Comparison of ENCODE assay signal across 8 mouse cellular contexts in the genomic region with DNA sequence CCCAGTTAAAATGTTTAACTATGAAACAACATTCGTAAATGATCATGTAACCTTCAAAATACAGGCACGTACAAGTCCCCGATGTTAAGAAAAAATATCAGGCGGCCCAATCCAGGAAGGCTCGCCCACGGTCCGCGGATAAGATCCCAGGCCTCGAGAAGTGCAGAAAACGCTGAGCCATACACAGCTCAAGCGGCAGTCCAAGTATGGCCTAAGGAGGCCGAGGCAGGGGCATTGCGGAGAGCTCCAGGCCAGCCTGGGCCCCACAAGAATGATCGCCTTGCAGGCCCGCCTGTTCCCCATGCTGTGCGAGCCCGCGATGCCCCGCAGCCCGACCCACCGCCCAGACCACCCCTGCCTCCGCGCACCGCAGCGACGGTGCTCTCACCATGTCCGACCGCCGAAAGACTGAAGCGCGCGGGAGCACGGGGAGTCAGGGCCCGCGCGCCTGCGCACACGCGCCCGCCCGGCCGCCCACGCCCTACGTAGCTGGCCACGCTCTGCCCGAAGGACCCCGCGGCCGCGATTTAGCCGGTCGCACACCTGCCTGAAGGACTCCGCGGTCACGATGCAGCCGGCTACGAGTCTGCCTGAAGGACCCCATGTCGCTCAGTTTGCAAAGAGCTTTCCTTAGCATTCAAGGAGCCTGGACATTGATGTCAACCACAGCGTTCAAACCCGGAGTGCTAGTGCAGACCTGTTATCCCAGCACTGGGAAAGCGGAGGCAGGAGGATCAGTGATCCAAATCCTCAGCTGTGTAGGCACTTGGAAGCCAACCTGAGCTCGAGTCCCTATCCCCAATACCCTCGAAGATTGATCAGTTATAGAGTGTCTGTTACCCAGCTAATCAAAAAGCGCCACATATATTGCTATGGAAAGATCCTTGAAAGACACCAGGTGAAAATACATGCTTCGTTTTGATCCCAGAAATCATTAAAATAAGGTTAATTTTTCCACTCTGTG. TPM values are rescaled to one million over a fixed set of nuclear protein-coding genes. Genes with fewer than 3 reads are reported as not detected.
DNase-seq lines count a peak whose midpoint lies in the region; ATAC-seq and TF ChIP-seq lines count a peak whose summit lies in the region.

A gene (minus strand): TSS at position 464 of the 964 bp plus-strand sequence.

- intact Hi-C loops in heart, postnatal 10 days (cut with DNase I): loop anchor here (2.0 kb wide), 1 partner anchor 30 kb away; no protein-coding TSS in a partner anchor

- peak in 1 of 2 experiments; percentile 32; a peak in 1 of 4 replicates for TF ChIP-seq CTCF in CH12.LX (conservative IDR thresholded peaks at IDR 0.05 in 1 of 2, IDR thresholded peaks at IDR 0.05 in 1 of 2; ENCODE audit: low read depth in 2 of 2, low read length in 2 of 2)
- no peak for TF ChIP-seq CTCF in liver, postnatal 0 days (IDR thresholded peaks at IDR 0.05; ENCODE audit: low read depth)

- peak within 1 kb of the TSS; percentile 74 for H3K27ac ChIP-seq in CH12.LX (ENCODE audit: insufficient read depth, low read depth)
- H3K27ac ChIP-seq in forebrain, embryonic 13.5 days: peak within 1 kb of the TSS; percentile 85
- peak within 1 kb of the TSS; percentile 92 for H3K27ac ChIP-seq in liver, postnatal 0 days (ENCODE audit: low read depth)
- H3K27ac ChIP-seq in neural tube, embryonic 14.5 days (ENCODE audit: low read depth, low read length): peak within 1 kb of the TSS; percentile 93

- H3K9me3 ChIP-seq in CH12.LX (replicated peaks; ENCODE audit: low read length): no peaks in the 10 kb centered on the region
- H3K9me3 ChIP-seq in forebrain, embryonic 13.5 days (replicated peaks): no peaks in the 10 kb centered on the region
- no peaks in the 10 kb centered on the region for H3K9me3 ChIP-seq in liver, postnatal 0 days (ENCODE audit: low read length)
- H3K9me3 ChIP-seq in neural tube, embryonic 14.5 days (ENCODE audit: control insufficient read depth, low read length): no peaks in the 10 kb centered on the region

- H3K27me3 ChIP-seq in CH12.LX (replicated peaks): no peaks in the 10 kb centered on the region
- H3K27me3 ChIP-seq in forebrain, embryonic 13.5 days: no peaks in the 10 kb centered on the region
- H3K27me3 ChIP-seq in liver, postnatal 0 days (ENCODE audit: insufficient read depth, low read length): no peaks in the 10 kb centered on the region
- H3K27me3 ChIP-seq in neural tube, embryonic 14.5 days (ENCODE audit: control insufficient read depth, insufficient read depth, low read length): no peaks in the 10 kb centered on the region

- TF ChIP-seq EP300 in CH12.LX (IDR thresholded peaks at IDR 0.05; ENCODE audit: low read length): no peak
- peak; percentile 47; the same call in 1 of the 2 replicates for TF ChIP-seq EP300 in liver, postnatal 0 days (IDR thresholded peaks at IDR 0.05; ENCODE audit: low read depth)

- 1% methylated on average over 65 of the region's 65 CpGs for WGBS in forebrain, embryonic 13.5 days
- under 1% methylated on average over 65 of the region's 65 CpGs for WGBS in large intestine, adult 2 months
- under 1% methylated on average over 65 of the region's 65 CpGs for WGBS in liver, postnatal 0 days (ENCODE audit: insufficient replicate concordance)
- 1% methylated on average over 65 of the region's 65 CpGs for WGBS in neural tube, embryonic 14.5 days

- H3K4me2 ChIP-seq in CH12.LX (ENCODE audit: insufficient read depth, low read depth, poor library complexity, severe bottlenecking): peak within 1 kb of the TSS; percentile 94
- H3K4me2 ChIP-seq in forebrain, embryonic 13.5 days: peak within 1 kb of the TSS; percentile 93
- H3K4me2 ChIP-seq in liver, postnatal 0 days (ENCODE audit: low read depth, low read length): peak within 1 kb of the TSS; percentile 87
- peak within 1 kb of the TSS; percentile 92 for H3K4me2 ChIP-seq in neural tube, embryonic 14.5 days (ENCODE audit: low read depth, low read length)

- dilution Hi-C loops in CH12.LX (cut with MboI; ENCODE audit: extremely low pct_ligation_motif_present, extremely low pct_unique_long_range_greater_than_20kb, low sequenced_read_pairs): no loop called here

- no peak for TF ChIP-seq RAD21 in CH12.LX (IDR thresholded peaks at IDR 0.05; ENCODE audit: low read depth, low read length)

- H3K36me3 ChIP-seq in CH12.LX (replicated peaks in 1 of 2; ENCODE audit: control insufficient read depth in 1 of 2, insufficient read depth in 1 of 2, low read length in 1 of 2): peaks cover 35 to 42% of the 10 kb centered on the region in 2 experiments
- peaks cover 36% of the 10 kb centered on the region for H3K36me3 ChIP-seq in forebrain, embryonic 13.5 days (ENCODE audit: poor library complexity, severe bottlenecking)
- H3K36me3 ChIP-seq in liver, postnatal 0 days (replicated peaks; ENCODE audit: insufficient read depth, low read length): peaks cover 37% of the 10 kb centered on the region
- H3K36me3 ChIP-seq in neural tube, embryonic 14.5 days (ENCODE audit: control insufficient read depth, insufficient read depth, low read length): peaks cover 28% of the 10 kb centered on the region

- peak within 1 kb of the TSS; percentile 69 to 99 (median 93) for H3K4me3 ChIP-seq in CH12.LX (replicated peaks in 1 of 3; ENCODE audit: low read depth in 2 of 3, low read length in 2 of 3, poor library complexity in 1 of 3)
- H3K4me3 ChIP-seq in forebrain, embryonic 13.5 days: peak within 1 kb of the TSS; percentile 92
- peak within 1 kb of the TSS; percentile 69 for H3K4me3 ChIP-seq in liver, postnatal 0 days (ENCODE audit: low read depth, low read length)
- peak within 1 kb of the TSS; percentile 73 for H3K4me3 ChIP-seq in neural tube, embryonic 14.5 days (ENCODE audit: low read depth, low read length)

- H3K79me2 ChIP-seq in CH12.LX (replicated peaks; ENCODE audit: control insufficient read depth, extremely low read depth, insufficient read depth, poor library complexity, severe bottlenecking): peaks cover 49% of the 10 kb centered on the region

- ATAC-seq in forebrain, embryonic 13.5 days: peak; percentile 99
- peak; percentile 97 for ATAC-seq in liver, postnatal 0 days
- peak; percentile 98 for ATAC-seq in neural tube, embryonic 14.5 days (ENCODE audit: low read depth)

- in situ Hi-C loops in CH12.LX (cut with MboI; ENCODE audit: low pct_ligation_motif_present, low pct_unique_long_range_greater_than_20kb, low sequenced_read_pairs): no loop called here

- TF ChIP-seq POLR2A in CH12.LX (IDR thresholded peaks at IDR 0.05; ENCODE audit: low read depth, low read length): peak; percentile 99

- DNase-seq in CH12.LX (ENCODE audit: extremely low read depth): peak; percentile 98
- DNase-seq in c-Kit-positive CD71-positive TER-119-positive erythroid progenitor cells, embryonic 14.5 days (ENCODE audit: low spot score): peak; percentile 91
- DNase-seq in heart, postnatal 10 days: peak; percentile 97 to 98
- peak; percentile 64 for DNase-seq in large intestine, adult 2 months (ENCODE audit: low read depth, low spot score)
- peak; percentile 97 for DNase-seq in liver, postnatal 0 days
- DNase-seq in testis, postnatal 10 days (ENCODE audit: low spot score): peak; percentile 96

- peak within 1 kb of the TSS; percentile 99 for H3K9ac ChIP-seq in CH12.LX (ENCODE audit: insufficient read depth, low read depth)
- peak within 1 kb of the TSS; percentile 98 for H3K9ac ChIP-seq in forebrain, embryonic 13.5 days
- peak within 1 kb of the TSS; percentile 83 for H3K9ac ChIP-seq in liver, postnatal 0 days (replicated peaks)
- H3K9ac ChIP-seq in neural tube, embryonic 14.5 days (replicated peaks; ENCODE audit: low read depth, low read length): peak within 1 kb of the TSS; percentile 90

- H3K4me1 ChIP-seq in CH12.LX (ENCODE audit: control insufficient read depth in 1 of 2, insufficient read depth in 2 of 2): peaks cover 12 to 33% of the 10 kb centered on the region in 2 experiments
- peaks cover 48% of the 10 kb centered on the region for H3K4me1 ChIP-seq in forebrain, embryonic 13.5 days
- H3K4me1 ChIP-seq in liver, postnatal 0 days (ENCODE audit: insufficient read depth): peaks cover 36% of the 10 kb centered on the region
- peaks cover 25% of the 10 kb centered on the region for H3K4me1 ChIP-seq in neural tube, embryonic 14.5 days (ENCODE audit: control insufficient read depth, insufficient read depth, low read length)

TF ChIP-seq in CH12.LX, 34 proteins besides CTCF, POLR2A, EP300 and RAD21 (continues in another document):
- no peak for TF ChIP-seq JUND (conservative IDR thresholded peaks at IDR 0.05; ENCODE audit: low read depth, low read length)
- TF ChIP-seq BHLHE40 (IDR thresholded peaks at IDR 0.05; ENCODE audit: low read depth, low read length): peak; percentile 50; the same call in 1 of the 2 replicates
- no peak for TF ChIP-seq MAZ (IDR thresholded peaks at IDR 0.05; ENCODE audit: low read depth, low read length)
- peak; percentile 100 for TF ChIP-seq TCF12 (IDR thresholded peaks at IDR 0.05; ENCODE audit: low read depth, low read length)
- peak; percentile 89 for TF ChIP-seq SIN3A (IDR thresholded peaks at IDR 0.05; ENCODE audit: low read length)
- peak; percentile 76; the same call in 1 of the 2 replicates for TF ChIP-seq UBTF (IDR thresholded peaks at IDR 0.05; ENCODE audit: low read depth, low read length)
- peak; percentile 100 for TF ChIP-seq MAX (IDR thresholded peaks at IDR 0.05; ENCODE audit: low read length)
- peak; percentile 83 for TF ChIP-seq IRF4 (IDR thresholded peaks at IDR 0.05; ENCODE audit: low read depth, low read length)
- no peak; the same call in 1 of the 2 replicates for TF ChIP-seq MAFK (IDR thresholded peaks at IDR 0.05; ENCODE audit: insufficient replicate concordance, low read length)
- TF ChIP-seq ETS1 (conservative IDR thresholded peaks at IDR 0.05; ENCODE audit: low read depth, low read length): no peak
- peak; percentile 99 for TF ChIP-seq NELFE (IDR thresholded peaks at IDR 0.05; ENCODE audit: low read depth, low read length)
- TF ChIP-seq JUN (IDR thresholded peaks at IDR 0.05; ENCODE audit: insufficient read depth, low read depth, low read length): no peak
- TF ChIP-seq NRF1 (IDR thresholded peaks at IDR 0.05; ENCODE audit: low read depth, low read length): peak; percentile 97
- peak; percentile 36; the same call in 1 of the 2 replicates for TF ChIP-seq GABPA (IDR thresholded peaks at IDR 0.05; ENCODE audit: insufficient replicate concordance, low read depth, low read length)
- 0 out of 2 replicates have a peak, but pooled peaks have one; percentile 1 for TF ChIP-seq RCOR1 (conservative IDR thresholded peaks at IDR 0.05; ENCODE audit: low read depth, low read length)

RNA-seq across cellular contexts. Expression of the gene that starts here (rescaled TPM):
- total RNA-seq in CH12.LX (2012; rRNA removed) (223 and 255 TPM in 2 replicates), CH12.LX (2014; rRNA removed) (316 and 370 TPM in 2 replicates)
- polyA plus RNA-seq in CH12.LX (2012; ENCODE audit: insufficient read length, low read depth): 243 and 256 TPM in 2 replicates
- polyA plus RNA-seq in forebrain, embryonic 13.5 days (2015; fragmentation: Nextera tagmentation; extraction: Ambion mirVana): 47.0 and 48.6 TPM in 2 replicates
- total RNA-seq in heart, postnatal 10 days (2021): 100 to 1,000 TPM; 102 to 110 TPM
- 34.6 and 37.3 TPM in 2 replicates for polyA plus RNA-seq in large intestine, adult 2 months (2012; rRNA removed)
- 28.7 and 31.8 TPM in 2 replicates for polyA plus RNA-seq in liver, postnatal 0 days (2015; fragmentation: Nextera tagmentation; extraction: Ambion mirVana)
- 54.0 and 54.9 TPM in 2 replicates for polyA plus RNA-seq in neural tube, embryonic 14.5 days (2014; fragmentation: Nextera tagmentation; extraction: Ambion mirVana)

Comparison
In these comparisons a context has a peak if more than half of its experiments do, and no peak if none do; other contexts are left out.
1. Peak in every context shown above with its lines: DNase-seq, ATAC-seq, H3K4me3 ChIP-seq and H3K27ac ChIP-seq.